Comparison of ENCODE assay signal across 8 mouse cellular contexts in genomic region chr14:11709798-11710197, GRCm38 (mm10).
DNase-seq lines count a peak whose midpoint lies in the region.

No protein-coding gene starts in this region.

- peak; percentile 38 for DNase-seq in adrenal gland, postnatal 25 days
- DNase-seq in adrenal gland, adult 2 months = no peak
- DNase-seq in layer of hippocampus, adult 11-12 months (ENCODE audit: low spot score) = peak; percentile 32
- no peak for DNase-seq in layer of hippocampus, adult 8-10 months (ENCODE audit: low spot score in 2 of 2)
- DNase-seq in Muller cell, postnatal 12 days (ENCODE audit: inconsistent ontology term) = peak; percentile 60
- DNase-seq in cerebellum, postnatal 36 days = peak; percentile 65 to 69
- no peak for DNase-seq in spleen, adult 12 weeks (ENCODE audit: low spot score)
- DNase-seq in thymus, postnatal 14 days = no peak

Comparison
In these comparisons a context has a peak if more than half of its experiments do, and no peak if none do; other contexts are left out.
1. DNase-seq: peak in adrenal gland, postnatal 25 days (single experiment), layer of hippocampus, adult 11-12 months (single experiment), Muller cell, postnatal 12 days (single experiment) and cerebellum, postnatal 36 days (2 of 2); none in adrenal gland, adult 2 months (single experiment), layer of hippocampus, adult 8-10 months (0 of 2), spleen, adult 12 weeks (single experiment) and thymus, postnatal 14 days (single experiment).